Mouse (Mus musculus): ENCODE measurements around the gene Slc35e1. TPM values are rescaled to one million over a fixed set of nuclear protein-coding genes. Genes with fewer than 3 reads are reported as not detected.
A peak's percentile ranks its signal among the peaks of the same experiment; 100 is the strongest.

Gene Slc35e1
- polyA plus RNA-seq, 1 experiment: 41.1 TPM

- no peak overlapping the region for H3K4me3 ChIP-seq (replicated peaks; ENCODE audit: insufficient read depth, low read depth, low read length)
- no peak for TF ChIP-seq CTCF (IDR thresholded peaks at IDR 0.05; ENCODE audit: borderline replicate concordance, insufficient read depth, low read depth, low read length)
- no peak for TF ChIP-seq POLR2A (IDR thresholded peaks at IDR 0.05; ENCODE audit: borderline replicate concordance, insufficient read depth, low read length)
- no peak overlapping the region for H3K27ac ChIP-seq (ENCODE audit: insufficient read depth, low read length)
- no peak for DNase-seq
- H3K4me1 ChIP-seq (ENCODE audit: control insufficient read depth, insufficient read depth, low read length): peaks cover 24% of the 10 kb centered on the region
- no peaks in the 10 kb centered on the region for H3K27me3 ChIP-seq (ENCODE audit: control insufficient read depth, insufficient read depth, low read length)
- whole genome bisulfite sequencing: 89% methylated on average over 1 of the region's 1 CpGs
Observed at GRCm38 (mm10) chr8:72512648-72513047, 20.2 kb upstream of the Slc35e1 start.

DNA sequence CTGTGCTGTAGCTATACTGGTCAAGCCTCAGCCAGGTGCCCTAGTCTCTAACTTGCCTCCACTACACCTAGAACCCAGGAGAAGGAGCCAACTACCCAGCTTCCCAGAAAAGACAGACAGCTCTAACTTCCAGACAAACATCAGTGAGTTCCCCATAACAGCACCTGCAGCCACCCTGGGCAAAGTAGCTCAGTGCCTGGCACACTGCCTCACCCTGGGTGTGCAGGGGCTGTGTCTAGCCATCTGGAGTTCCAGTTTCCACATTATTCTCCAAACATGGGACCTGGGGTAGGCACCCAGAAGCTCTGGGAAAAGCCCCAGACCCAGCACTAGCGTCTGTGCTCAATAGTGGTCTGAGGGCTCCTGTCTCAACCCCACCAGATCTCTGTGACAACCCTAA is 15.1 kb upstream of the Slc35e1 start:
- H3K4me3 ChIP-seq (replicated peaks; ENCODE audit: insufficient read depth, low read depth, low read length): no peak overlapping the region
- H3K27me3 ChIP-seq (ENCODE audit: control insufficient read depth, insufficient read depth, low read length): no peaks in the 10 kb centered on the region
- TF ChIP-seq POLR2A (IDR thresholded peaks at IDR 0.05; ENCODE audit: borderline replicate concordance, insufficient read depth, low read length) (no peak), CTCF (IDR thresholded peaks at IDR 0.05; ENCODE audit: borderline replicate concordance, insufficient read depth, low read depth, low read length) (no peak)
- 28% methylated on average over 1 of the region's 1 CpGs for WGBS
- no peak for DNase-seq
- H3K4me1 ChIP-seq (ENCODE audit: control insufficient read depth, insufficient read depth, low read length): peaks cover 45% of the 10 kb centered on the region
- H3K27ac ChIP-seq (ENCODE audit: insufficient read depth, low read length): no peak overlapping the region

- peaks cover 66% of the 10 kb centered on the region for H3K4me1 ChIP-seq (ENCODE audit: control insufficient read depth, insufficient read depth, low read length)
- TF ChIP-seq CTCF (IDR thresholded peaks at IDR 0.05; ENCODE audit: borderline replicate concordance, insufficient read depth, low read depth, low read length) (peak; percentile 18; the same call in 1 of the 2 replicates), POLR2A (IDR thresholded peaks at IDR 0.05; ENCODE audit: borderline replicate concordance, insufficient read depth, low read length) (no peak)
- no peaks in the 10 kb centered on the region for H3K27me3 ChIP-seq (ENCODE audit: control insufficient read depth, insufficient read depth, low read length)
- no peak overlapping the region for H3K4me3 ChIP-seq (replicated peaks; ENCODE audit: insufficient read depth, low read depth, low read length)
- peak; percentile 66 to 75 for DNase-seq
- H3K27ac ChIP-seq (ENCODE audit: insufficient read depth, low read length): peak overlapping the region; percentile 25; the same call in 1 of the 2 replicates
Observed at GRCm38 (mm10) chr8:72504637-72505314, 12.4 kb upstream of the Slc35e1 start.

DNA sequence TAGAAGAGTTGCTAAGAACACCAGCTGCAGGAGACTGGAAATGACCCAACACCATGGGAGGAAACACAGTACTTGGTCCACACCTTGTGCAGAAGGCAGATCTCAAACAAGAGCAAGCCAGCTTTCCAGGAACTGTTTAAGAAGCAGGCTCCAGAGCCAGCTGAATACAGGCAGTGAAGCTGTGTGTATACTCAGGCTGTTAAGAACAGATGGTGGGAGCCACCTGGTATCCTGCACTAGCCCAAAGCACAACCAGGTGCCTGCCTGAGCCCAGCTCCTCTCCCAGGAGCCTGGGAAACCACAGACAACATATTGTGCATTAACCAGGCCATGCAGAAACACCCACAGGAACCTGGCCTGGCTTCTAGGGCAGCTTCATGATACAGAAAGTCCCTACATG is 11.7 kb upstream of the Slc35e1 start:
- peak; percentile 79 to 94 for DNase-seq
- H3K27me3 ChIP-seq (ENCODE audit: control insufficient read depth, insufficient read depth, low read length): no peaks in the 10 kb centered on the region
- peaks cover 73% of the 10 kb centered on the region for H3K4me1 ChIP-seq (ENCODE audit: control insufficient read depth, insufficient read depth, low read length)
- TF ChIP-seq POLR2A (IDR thresholded peaks at IDR 0.05; ENCODE audit: borderline replicate concordance, insufficient read depth, low read length) (no peak), CTCF (IDR thresholded peaks at IDR 0.05; ENCODE audit: borderline replicate concordance, insufficient read depth, low read depth, low read length) (no peak)
- H3K4me3 ChIP-seq (replicated peaks; ENCODE audit: insufficient read depth, low read depth, low read length): no peak overlapping the region
- peak overlapping the region; percentile 34; the same call in 1 of the 2 replicates for H3K27ac ChIP-seq (ENCODE audit: insufficient read depth, low read length)

GRCm38 (mm10) chr8:72500521-72500931 is 8.1 kb upstream of the Slc35e1 start:
- Histone ChIP-seq H3K4me1 (ENCODE audit: control insufficient read depth, insufficient read depth, low read length) (peaks cover 84% of the 10 kb centered on the region), H3K27ac (ENCODE audit: insufficient read depth, low read length) (peak overlapping the region; percentile 64), H3K4me3 (replicated peaks; ENCODE audit: insufficient read depth, low read depth, low read length) (no peak overlapping the region), H3K27me3 (ENCODE audit: control insufficient read depth, insufficient read depth, low read length) (no peaks in the 10 kb centered on the region)
- peak; percentile 85 to 93 for DNase-seq
- 14% methylated on average over 1 of the region's 1 CpGs for WGBS
- TF ChIP-seq POLR2A (IDR thresholded peaks at IDR 0.05; ENCODE audit: borderline replicate concordance, insufficient read depth, low read length) (no peak), CTCF (IDR thresholded peaks at IDR 0.05; ENCODE audit: borderline replicate concordance, insufficient read depth, low read depth, low read length) (no peak)

- Histone ChIP-seq H3K4me1 (ENCODE audit: control insufficient read depth, insufficient read depth, low read length) (peaks cover 85% of the 10 kb centered on the region), H3K27me3 (ENCODE audit: control insufficient read depth, insufficient read depth, low read length) (no peaks in the 10 kb centered on the region), H3K4me3 (replicated peaks; ENCODE audit: insufficient read depth, low read depth, low read length) (no peak overlapping the region), H3K27ac (ENCODE audit: insufficient read depth, low read length) (peak overlapping the region; percentile 64; the same call in 1 of the 2 replicates)
- 87% methylated on average over 2 of the region's 2 CpGs for WGBS
- no peak for DNase-seq
- TF ChIP-seq CTCF (IDR thresholded peaks at IDR 0.05; ENCODE audit: borderline replicate concordance, insufficient read depth, low read depth, low read length) (no peak), POLR2A (IDR thresholded peaks at IDR 0.05; ENCODE audit: borderline replicate concordance, insufficient read depth, low read length) (no peak)
Observed at GRCm38 (mm10) chr8:72499521-72500284, 7.3 kb upstream of the Slc35e1 start.

DNA sequence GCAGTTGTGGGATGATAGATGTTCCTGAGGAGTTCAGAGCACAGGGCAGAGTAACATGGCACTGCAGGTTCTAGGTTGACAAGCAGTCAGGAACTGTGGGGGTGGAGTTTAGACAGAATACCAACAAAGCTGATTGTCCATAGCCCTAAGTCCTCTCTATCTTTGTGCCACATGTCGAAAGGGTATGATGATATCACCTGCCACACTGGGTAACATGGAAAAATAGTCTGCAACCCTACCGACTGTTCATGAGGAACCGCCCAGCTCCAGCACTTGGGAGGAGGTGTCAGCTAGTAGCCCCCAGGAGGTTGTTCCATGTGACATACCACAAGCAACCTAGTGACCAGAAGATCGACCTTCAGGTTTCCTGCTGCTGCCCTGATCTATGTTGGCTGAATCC is 6.1 kb upstream of the Slc35e1 start:
- H3K4me1 ChIP-seq (ENCODE audit: control insufficient read depth, insufficient read depth, low read length): peaks cover 74% of the 10 kb centered on the region
- 83% methylated on average over 4 of the region's 4 CpGs for WGBS
- no peak overlapping the region for H3K4me3 ChIP-seq (replicated peaks; ENCODE audit: insufficient read depth, low read depth, low read length)
- H3K27me3 ChIP-seq (ENCODE audit: control insufficient read depth, insufficient read depth, low read length): no peaks in the 10 kb centered on the region
- no peak overlapping the region for H3K27ac ChIP-seq (ENCODE audit: insufficient read depth, low read length)
- no peak for DNase-seq
- TF ChIP-seq CTCF (IDR thresholded peaks at IDR 0.05; ENCODE audit: borderline replicate concordance, insufficient read depth, low read depth, low read length): no peak
- TF ChIP-seq POLR2A (IDR thresholded peaks at IDR 0.05; ENCODE audit: borderline replicate concordance, insufficient read depth, low read length): no peak

GRCm38 (mm10) chr8:72497911-72498310 is 5.5 kb upstream of the Slc35e1 start:
- H3K27ac ChIP-seq (ENCODE audit: insufficient read depth, low read length): no peak overlapping the region
- H3K27me3 ChIP-seq (ENCODE audit: control insufficient read depth, insufficient read depth, low read length): no peaks in the 10 kb centered on the region
- no peak for TF ChIP-seq POLR2A (IDR thresholded peaks at IDR 0.05; ENCODE audit: borderline replicate concordance, insufficient read depth, low read length)
- no peak for TF ChIP-seq CTCF (IDR thresholded peaks at IDR 0.05; ENCODE audit: borderline replicate concordance, insufficient read depth, low read depth, low read length)
- DNase-seq: no peak
- WGBS: 14% methylated on average over 1 of the region's 1 CpGs
- no peak overlapping the region for H3K4me3 ChIP-seq (replicated peaks; ENCODE audit: insufficient read depth, low read depth, low read length)
- peaks cover 68% of the 10 kb centered on the region for H3K4me1 ChIP-seq (ENCODE audit: control insufficient read depth, insufficient read depth, low read length)
